17 mouse cellular contexts compared by ENCODE assay signal in genomic region chr3:144548186-144548845, GRCm38 (mm10). TPM values are rescaled to one million over a fixed set of nuclear protein-coding genes. Genes with fewer than 3 reads are reported as not detected.
DNase-seq lines count a peak whose midpoint lies in the region; ATAC-seq and TF ChIP-seq lines count a peak whose summit lies in the region.
"Had no signal": no experiment of that assay in that cellular context is flagged by ENCODE, and none has a peak within 500 bp of the region (broad histone marks: within the 10 kb centered on the region; RNA-seq: fewer than 3 reads in every experiment).

No protein-coding gene starts in this region.

- H3K4me1 ChIP-seq in forebrain, embryonic 16.5 days (replicated peaks; ENCODE audit: control insufficient read depth, insufficient read depth, low read length): peaks cover 34% of the 10 kb centered on the region
- peaks cover 18% of the 10 kb centered on the region for H3K4me1 ChIP-seq in forebrain, postnatal 0 days (ENCODE audit: insufficient read depth)

- no peak overlapping the region for H3K4me3 ChIP-seq in forebrain, embryonic 16.5 days (replicated peaks; ENCODE audit: low read length)
- H3K4me3 ChIP-seq in forebrain, postnatal 0 days (ENCODE audit: low read depth, low read length): no peak overlapping the region
- H3K4me3 ChIP-seq: heart, adult 2 months; hindbrain, embryonic 13.5 days; lung, embryonic 15.5 days; neural tube, embryonic 15.5 days; stomach, embryonic 15.5 days had no signal

- ATAC-seq in forebrain, embryonic 16.5 days: 0 out of 2 replicates have a peak, but pooled peaks have one; percentile 9
- no peak for ATAC-seq in forebrain, postnatal 0 days

- WGBS in forebrain, embryonic 16.5 days: 82% methylated on average over 7 of the region's 7 CpGs
- WGBS in forebrain, postnatal 0 days: 80% methylated on average over 7 of the region's 7 CpGs

- no peak for DNase-seq in forebrain, postnatal 0 days
- DNase-seq in layer of hippocampus, adult 11-12 months (ENCODE audit: low spot score): peak; percentile 48
- DNase-seq in layer of hippocampus, adult 9-10 months (ENCODE audit: low spot score): no peak
- peak; percentile 34 to 67 for DNase-seq in layer of hippocampus, adult 8-10 months (ENCODE audit: low spot score in 2 of 2)
- peak; percentile 71 for DNase-seq in thymus, postnatal 14 days
- no peak for DNase-seq in frontal cortex, postnatal 36 days (ENCODE audit: low spot score in 2 of 2)
- no peak for DNase-seq in left cerebral cortex, adult 18-20 months (ENCODE audit: low spot score in 2 of 2)
- DNase-seq: cerebellum, adult 8-10 months; embryo, embryonic 11 days; heart, adult 2 months; left cerebral cortex, postnatal 4 days had no signal

- H3K27me3 ChIP-seq in forebrain, embryonic 16.5 days (replicated peaks; ENCODE audit: control insufficient read depth, insufficient read depth, low read length): no peaks in the 10 kb centered on the region
- H3K27me3 ChIP-seq in forebrain, postnatal 0 days (ENCODE audit: insufficient read depth, low read length): no peaks in the 10 kb centered on the region
- H3K27me3 ChIP-seq: hindbrain, embryonic 13.5 days; lung, embryonic 15.5 days; neural tube, embryonic 15.5 days; stomach, embryonic 15.5 days had no signal

- H3K9ac ChIP-seq in forebrain, embryonic 16.5 days (replicated peaks; ENCODE audit: low read depth, low read length): no peak overlapping the region
- H3K9ac ChIP-seq in forebrain, postnatal 0 days: no peak overlapping the region
- H3K9ac ChIP-seq: hindbrain, embryonic 13.5 days; lung, embryonic 15.5 days; neural tube, embryonic 15.5 days; stomach, embryonic 15.5 days had no signal

- no peak overlapping the region for H3K4me2 ChIP-seq in forebrain, embryonic 16.5 days (ENCODE audit: low read length)
- no peak overlapping the region for H3K4me2 ChIP-seq in forebrain, postnatal 0 days (ENCODE audit: low read depth)
- H3K4me2 ChIP-seq: hindbrain, embryonic 13.5 days; liver, embryonic 11.5 days; lung, embryonic 15.5 days; neural tube, embryonic 15.5 days; stomach, embryonic 15.5 days had no signal

- no peaks in the 10 kb centered on the region for H3K9me3 ChIP-seq in forebrain, embryonic 16.5 days (ENCODE audit: control insufficient read depth, low read length)
- H3K9me3 ChIP-seq in forebrain, postnatal 0 days (ENCODE audit: low read length): no peaks in the 10 kb centered on the region
- H3K9me3 ChIP-seq: hindbrain, embryonic 13.5 days; lung, embryonic 15.5 days; neural tube, embryonic 15.5 days; stomach, embryonic 15.5 days had no signal

- H3K27ac ChIP-seq in forebrain, embryonic 16.5 days (ENCODE audit: low read length): peak overlapping the region; percentile 58
- no peak overlapping the region for H3K27ac ChIP-seq in forebrain, postnatal 0 days (ENCODE audit: low read depth, low read length)
- H3K27ac ChIP-seq: heart, adult 2 months; hindbrain, embryonic 13.5 days; lung, embryonic 15.5 days; neural tube, embryonic 15.5 days; stomach, embryonic 15.5 days had no signal

- no peak for TF ChIP-seq CTCF in forebrain, postnatal 0 days (IDR thresholded peaks at IDR 0.05; ENCODE audit: low read depth)

- H3K36me3 ChIP-seq in forebrain, embryonic 16.5 days (ENCODE audit: control insufficient read depth, insufficient read depth): no peaks in the 10 kb centered on the region
- no peaks in the 10 kb centered on the region for H3K36me3 ChIP-seq in forebrain, postnatal 0 days (ENCODE audit: insufficient read depth)
- H3K36me3 ChIP-seq: hindbrain, embryonic 13.5 days; lung, embryonic 15.5 days; neural tube, embryonic 15.5 days; stomach, embryonic 15.5 days had no signal

RNA-seq across cellular contexts. Expression of gene Hs2st1, which starts 21.7 kb away (rescaled TPM):
- 16.3 and 17.7 TPM in 2 replicates for polyA plus RNA-seq in forebrain, embryonic 16.5 days (2015; fragmentation: Nextera tagmentation; extraction: Ambion mirVana)
- 47.1 and 57.7 TPM in 2 replicates for total RNA-seq in forebrain, postnatal 0 days (2014; rRNA removed)
- polyA plus RNA-seq in forebrain, postnatal 0 days (2015; fragmentation: Nextera tagmentation; extraction: Ambion mirVana): 9.9 and 14.1 TPM in 2 replicates
- total RNA-seq in layer of hippocampus, adult 8-10 months (2022): 10 to 100 TPM; 35.0 to 45.5 (median 39.9) TPM
- total RNA-seq in left cerebral cortex, adult 18-20 months (2021): 10 to 100 TPM; 50.8 to 51.1 TPM

RNA-seq across cellular contexts. Expression of gene Selenof, which starts 21.8 kb away (rescaled TPM):
- 538 and 568 TPM in 2 replicates for polyA plus RNA-seq in forebrain, embryonic 16.5 days (2015; fragmentation: Nextera tagmentation; extraction: Ambion mirVana)
- 347 and 486 TPM in 2 replicates for total RNA-seq in forebrain, postnatal 0 days (2014; rRNA removed)
- 660 and 719 TPM in 2 replicates for polyA plus RNA-seq in forebrain, postnatal 0 days (2015; fragmentation: Nextera tagmentation; extraction: Ambion mirVana)
- 100 to 1,000 TPM; 226 to 234 (median 231) TPM for total RNA-seq in layer of hippocampus, adult 8-10 months (2022)
- total RNA-seq in left cerebral cortex, adult 18-20 months (2021): 100 to 1,000 TPM; 212 TPM

Comparison
In these comparisons a context has a peak if more than half of its experiments do, and no peak if none do; other contexts are left out.
1. DNase-seq: peak in layer of hippocampus, adult 11-12 months (single experiment), layer of hippocampus, adult 8-10 months (2 of 2) and thymus, postnatal 14 days (single experiment); none in forebrain, postnatal 0 days (single experiment), layer of hippocampus, adult 9-10 months (single experiment), frontal cortex, postnatal 36 days (0 of 2) and left cerebral cortex, adult 18-20 months (0 of 2).